Mouse (Mus musculus) intestine, embryonic 14.5 days (tissue): ENCODE data around the gene Myod1. TPM values are rescaled to one million over a fixed set of nuclear protein-coding genes. Genes with fewer than 3 reads are reported as not detected.
A peak's percentile ranks its signal among the peaks of the same experiment; 100 is the strongest.

Source experiments
- ATAC-seq: fragments of 200-750 bp; cut with Nextera tagmentation; replicated peaks from 2 replicates; pipeline ENCODE4 v1.8.0; 2017; ENCODE audit warnings: low read depth, moderate number of reproducible peaks, moderate TSS enrichment, moderate library complexity; ENCODE audit not compliant: low FRiP score, low TSS enrichment
- DNase-seq: peaks from one replicate; pipeline ENCODE4 v3.0.0-alpha.2; 2018; ENCODE audit warnings: low spot score
- H3K27ac ChIP-seq: fragments of 300-500 bp; sonication (generic); 2 replicates; pipeline ENCODE4 v1.5.1; 2014; ENCODE audit warnings: low read depth, mild to moderate bottlenecking, control low read depth
- H3K27me3 ChIP-seq: fragments of 300-500 bp; sonication (generic); replicated peaks from 2 replicates; pipeline ENCODE4 v1.6.1; 2014; ENCODE audit warnings: low read length, control low read depth; ENCODE audit not compliant: control insufficient read depth, insufficient read depth
- H3K36me3 ChIP-seq: fragments of 300-500 bp; sonication (generic); 2 replicates; pipeline ENCODE4 v1.6.1; 2014; ENCODE audit warnings: low read length, control low read depth; ENCODE audit not compliant: control insufficient read depth, insufficient read depth
- H3K4me1 ChIP-seq: fragments of 300-500 bp; sonication (generic); replicated peaks from 2 replicates; pipeline ENCODE4 v1.6.1; 2014; ENCODE audit warnings: low read length, control low read depth, mixed read lengths; ENCODE audit not compliant: control insufficient read depth, insufficient read depth
- H3K4me2 ChIP-seq: fragments of 300-500 bp; sonication (generic); 2 replicates; pipeline ENCODE4 v1.6.1; 2014; ENCODE audit warnings: low read length
- H3K4me3 ChIP-seq: fragments of 300-500 bp; sonication (generic); 2 replicates; pipeline ENCODE4 v1.5.1; 2014; ENCODE audit warnings: low read depth, low read length, control low read depth, mixed read lengths
- H3K9ac ChIP-seq: fragments of 300-500 bp; sonication (generic); 2 replicates; pipeline ENCODE4 v1.6.1; 2014; ENCODE audit warnings: mild to moderate bottlenecking, low read length
- H3K9me3 ChIP-seq: fragments of 300-500 bp; sonication (generic); 2 replicates; pipeline ENCODE4 v1.6.1; 2016; ENCODE audit warnings: low read length, control low read depth; ENCODE audit not compliant: control insufficient read depth
- WGBS: fragments of 180-500 bp; shearing (Covaris S2); extraction: QIAGEN DNeasy Blood & Tissue Kit; methylation state at CpG from one replicate; pipeline ENCODE4 v1.1.7; 2014; 5-methylcytosine and 5-hydroxymethylcytosine counted together
- polyA plus RNA-seq: library from polyadenylated mRNA; unstranded; fragments of >200 nt; fragmentation: Nextera tagmentation; extraction: Ambion mirVana; gene quantifications from 2 replicates; pipeline ENCODE4 v1.2.1, GENCODE M21; 2014

Myod1 gene
- polyA plus RNA-seq, 1 experiment from 2014 or later: not detected

- Histone ChIP-seq H3K9ac (no peak overlapping the region), H3K4me2 (no peak overlapping the region), H3K9me3 (no peaks in the 10 kb centered on the region), H3K36me3 (no peaks in the 10 kb centered on the region), H3K4me1 (no peaks in the 10 kb centered on the region), H3K27ac (no peak overlapping the region), H3K4me3 (no peak overlapping the region), H3K27me3 (peaks cover 36% of the 10 kb centered on the region)
- 68% methylated on average over 2 of the region's 2 CpGs for WGBS
- ATAC-seq (no peak), DNase-seq (no peak)
These were observed 23.5 kb upstream of the Myod1 start for GRCm38 (mm10) chr7:46352748-46353147.

- ATAC-seq (no peak), DNase-seq (no peak)
- 57% methylated on average over 8 of the region's 8 CpGs for WGBS
- Histone ChIP-seq H3K4me2 (no peak overlapping the region), H3K36me3 (no peaks in the 10 kb centered on the region), H3K9me3 (no peaks in the 10 kb centered on the region), H3K27me3 (peaks cover 31% of the 10 kb centered on the region), H3K4me3 (no peak overlapping the region), H3K9ac (no peak overlapping the region), H3K4me1 (no peaks in the 10 kb centered on the region), H3K27ac (no peak overlapping the region)
These were observed 23.1 kb upstream of the Myod1 start for GRCm38 (mm10) chr7:46353216-46353615.

GRCm38 (mm10) chr7:46353875-46354274 is 22.4 kb upstream of the Myod1 start:
- no peak overlapping the region for H3K27ac ChIP-seq
- no peak for ATAC-seq
- H3K9me3 ChIP-seq: no peaks in the 10 kb centered on the region

GRCm38 (mm10) chr7:46361776-46362175 is 14.5 kb upstream of the Myod1 start:
- Histone ChIP-seq H3K27me3 (0 out of 2 replicates have a peak, but pooled peaks cover 8% of the 10 kb centered on the region), H3K4me1 (no peaks in the 10 kb centered on the region), H3K36me3 (no peaks in the 10 kb centered on the region), H3K9ac (no peak overlapping the region), H3K4me2 (no peak overlapping the region), H3K4me3 (no peak overlapping the region), H3K27ac (no peak overlapping the region), H3K9me3 (no peaks in the 10 kb centered on the region)
- DNase-seq: no peak
- ATAC-seq: no peak

More at GRCm38 (mm10) chr7:46353875-46354274, 22.4 kb upstream of the Myod1 start:
- peaks cover 24% of the 10 kb centered on the region for H3K27me3 ChIP-seq
- H3K4me1 ChIP-seq: no peaks in the 10 kb centered on the region
- no peaks in the 10 kb centered on the region for H3K36me3 ChIP-seq
- DNase-seq: no peak
- no peak overlapping the region for H3K4me2 ChIP-seq
- 42% methylated on average over 4 of the region's 4 CpGs for WGBS
- H3K9ac ChIP-seq: no peak overlapping the region
- no peak overlapping the region for H3K4me3 ChIP-seq

- Histone ChIP-seq H3K9me3 (no peaks in the 10 kb centered on the region), H3K27me3 (0 out of 2 replicates have a peak, but pooled peaks cover 8% of the 10 kb centered on the region), H3K27ac (no peak overlapping the region), H3K4me1 (no peaks in the 10 kb centered on the region), H3K4me3 (no peak overlapping the region), H3K4me2 (no peak overlapping the region), H3K36me3 (no peaks in the 10 kb centered on the region), H3K9ac (no peak overlapping the region)
- WGBS: 53% methylated on average over 5 of the region's 5 CpGs
- ATAC-seq (no peak), DNase-seq (no peak)
These were observed 12.1 kb upstream of the Myod1 start for GRCm38 (mm10) chr7:46364154-46364553.

GRCm38 (mm10) chr7:46365810-46366209 is 10.5 kb upstream of the Myod1 start:
- 82% methylated on average over 1 of the region's 1 CpGs for WGBS
- DNase-seq: no peak

GRCm38 (mm10) chr7:46371104-46371503 is 5.2 kb upstream of the Myod1 start:
- no peak for ATAC-seq
- H3K4me1 ChIP-seq: no peaks in the 10 kb centered on the region
- no peak overlapping the region for H3K27ac ChIP-seq
- H3K27me3 ChIP-seq: peaks cover 28% of the 10 kb centered on the region
- DNase-seq: no peak
- H3K4me2 ChIP-seq: no peak overlapping the region
- H3K9me3 ChIP-seq: no peaks in the 10 kb centered on the region
- no peak overlapping the region for H3K9ac ChIP-seq
- no peak overlapping the region for H3K4me3 ChIP-seq
- H3K36me3 ChIP-seq: no peaks in the 10 kb centered on the region
- WGBS: 75% methylated on average over 4 of the region's 4 CpGs

More at GRCm38 (mm10) chr7:46365810-46366209, 10.5 kb upstream of the Myod1 start:
- H3K36me3 ChIP-seq: no peaks in the 10 kb centered on the region
- ATAC-seq: no peak
- no peak overlapping the region for H3K27ac ChIP-seq
- 0 out of 2 replicates have a peak, but pooled peaks cover 8% of the 10 kb centered on the region for H3K27me3 ChIP-seq
- no peaks in the 10 kb centered on the region for H3K9me3 ChIP-seq
- H3K9ac ChIP-seq: no peak overlapping the region
- no peaks in the 10 kb centered on the region for H3K4me1 ChIP-seq
- H3K4me3 ChIP-seq: no peak overlapping the region
- H3K4me2 ChIP-seq: no peak overlapping the region

GRCm38 (mm10) chr7:46377008-46377346 is 703 bp downstream of the Myod1 start:
- under 1% methylated on average over 33 of the region's 33 CpGs for WGBS
- peak; percentile 70 for DNase-seq
- Histone ChIP-seq H3K9me3 (no peaks in the 10 kb centered on the region), H3K36me3 (no peaks in the 10 kb centered on the region), H3K27ac (no peak overlapping the region), H3K9ac (no peak overlapping the region), H3K4me3 (peak overlapping the region; percentile 16), H3K27me3 (peaks cover 65% of the 10 kb centered on the region), H3K4me1 (0 out of 2 replicates have a peak, but pooled peaks cover 5% of the 10 kb centered on the region), H3K4me2 (peak overlapping the region; percentile 33)
- ATAC-seq: no peak

GRCm38 (mm10) chr7:46378123-46378522 is 1.8 kb downstream of the Myod1 start:
- WGBS: 3% methylated on average over 22 of the region's 22 CpGs
- Histone ChIP-seq H3K4me1 (0 out of 2 replicates have a peak, but pooled peaks cover 5% of the 10 kb centered on the region), H3K9ac (no peak overlapping the region), H3K27me3 (peaks cover 61% of the 10 kb centered on the region), H3K4me3 (no peak overlapping the region), H3K36me3 (no peaks in the 10 kb centered on the region), H3K4me2 (peak overlapping the region; percentile 27; the same call in 1 of the 2 replicates), H3K27ac (no peak overlapping the region), H3K9me3 (no peaks in the 10 kb centered on the region)
- peak; percentile 61 for DNase-seq
- ATAC-seq: no peak
